Mouse (Mus musculus) erythroblast, embryonic 14.5 days (primary cell): ENCODE measurements around the gene Hoxd13. TPM values are rescaled to one million over a fixed set of nuclear protein-coding genes. Genes with fewer than 3 reads are reported as not detected.

ENCODE experiments used
- H3K27me3 ChIP-seq: 2 replicates; pipeline ENCODE4 v1.6.1; 2012; ENCODE audit warnings: inconsistent platforms; ENCODE audit not compliant: control insufficient read depth
- H3K36me3 ChIP-seq: 2 replicates; pipeline ENCODE4 v1.6.1; 2012; ENCODE audit warnings: mild to moderate bottlenecking, inconsistent platforms; ENCODE audit not compliant: control insufficient read depth
- H3K4me1 ChIP-seq: 2 replicates; pipeline ENCODE4 v1.6.1; 2012; ENCODE audit warnings: inconsistent platforms; ENCODE audit not compliant: control insufficient read depth
- H3K4me3 ChIP-seq: replicated peaks from 2 replicates; pipeline ENCODE3; 2012; ENCODE audit warnings: moderate library complexity, mild to moderate bottlenecking, inconsistent platforms
- H3K9me3 ChIP-seq: 2 replicates; pipeline ENCODE4 v1.6.1; 2012; ENCODE audit warnings: low read length, inconsistent platforms, mixed read lengths; ENCODE audit not compliant: control insufficient read depth
- GATA1 ChIP-seq: IDR thresholded peaks from 2 replicates; pipeline ENCODE4 v1.6.1; 2012; ENCODE audit warnings: low read length, inconsistent platforms, mixed read lengths
- TAL1 ChIP-seq: IDR thresholded peaks from 3 replicates; pipeline ENCODE4 v1.6.1; 2012; ENCODE audit warnings: low read length, inconsistent platforms, mixed read lengths
- polyA plus RNA-seq: library from polyadenylated mRNA; stranded (reverse); fragments of >175 nt; gene quantifications from 2 replicates; pipeline ENCODE4 v1.2.3, GENCODE M21; 2012

The Hoxd13 gene
- polyA plus RNA-seq, 1 experiment = not detected

GRCm38 (mm10) chr2:74660421-74661375 is 7.4 kb upstream of the Hoxd13 start:
- no peaks in the 10 kb centered on the region for H3K4me1 ChIP-seq
- no peak overlapping the region for H3K4me3 ChIP-seq
- no peaks in the 10 kb centered on the region for H3K36me3 ChIP-seq
- peaks cover 11% of the 10 kb centered on the region for H3K9me3 ChIP-seq
- peaks cover 100% of the 10 kb centered on the region for H3K27me3 ChIP-seq
- TF ChIP-seq GATA1 = no peak
- TF ChIP-seq TAL1 = no peak

DNA sequence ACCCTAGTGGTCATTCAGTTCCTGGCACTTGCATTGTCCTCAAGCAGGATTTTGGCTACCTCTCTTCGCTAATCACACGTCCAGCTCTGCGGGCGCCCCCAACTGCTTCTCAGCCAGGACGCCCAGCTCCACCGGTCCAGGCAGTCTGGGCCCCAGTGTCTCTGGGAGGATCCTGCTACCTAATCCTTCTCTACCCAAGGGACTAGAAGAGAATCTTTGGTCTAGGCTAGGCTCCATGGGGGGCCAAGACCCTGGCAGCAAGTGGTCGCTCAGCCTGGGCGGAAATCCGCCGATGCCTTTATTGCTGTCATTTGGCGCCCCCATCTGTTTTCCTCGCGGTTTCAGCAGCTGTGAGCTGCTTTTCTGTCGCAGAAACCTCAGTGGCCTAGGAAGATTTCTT is 6.4 kb upstream of the Hoxd13 start:
- peaks cover 100% of the 10 kb centered on the region for H3K27me3 ChIP-seq
- no peaks in the 10 kb centered on the region for H3K36me3 ChIP-seq
- peaks cover 6% of the 10 kb centered on the region; the same call in 1 of the 2 replicates for H3K9me3 ChIP-seq
- H3K4me3 ChIP-seq = no peak overlapping the region
- H3K4me1 ChIP-seq = no peaks in the 10 kb centered on the region
- TF ChIP-seq TAL1 (no peak), GATA1 (no peak)

- Histone ChIP-seq H3K36me3 (no peaks in the 10 kb centered on the region), H3K27me3 (peaks cover 99% of the 10 kb centered on the region), H3K4me3 (no peak overlapping the region), H3K9me3 (peaks cover 4% of the 10 kb centered on the region; the same call in 1 of the 2 replicates), H3K4me1 (no peaks in the 10 kb centered on the region)
- no peak for TF ChIP-seq TAL1
- no peak for TF ChIP-seq GATA1
These were observed 4.7 kb upstream of the Hoxd13 start for GRCm38 (mm10) chr2:74663291-74663925.

DNA sequence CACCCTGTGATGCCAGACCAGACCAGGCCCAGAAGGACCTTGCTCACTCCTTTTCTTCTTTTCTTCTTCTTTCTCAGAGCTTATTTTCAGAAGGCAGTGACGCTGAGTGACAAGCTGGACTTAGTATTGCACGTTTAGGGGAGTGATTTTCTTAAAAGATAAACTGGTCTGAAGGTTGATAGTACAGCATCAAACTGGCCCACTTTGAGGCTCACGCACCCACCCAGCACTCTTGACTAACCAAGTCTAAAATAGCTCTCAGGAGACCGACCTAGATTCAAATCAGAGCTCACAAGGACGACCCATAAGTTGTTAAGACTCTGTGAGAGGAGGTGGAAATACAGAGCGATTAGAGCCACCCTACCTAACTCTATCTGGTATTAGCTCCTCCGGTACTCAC is 1.7 kb upstream of the Hoxd13 start:
- Histone ChIP-seq H3K4me1 (no peaks in the 10 kb centered on the region), H3K27me3 (peaks cover 99% of the 10 kb centered on the region), H3K36me3 (no peaks in the 10 kb centered on the region), H3K4me3 (no peak overlapping the region), H3K9me3 (peaks cover 6% of the 10 kb centered on the region; the same call in 1 of the 2 replicates)
- TF ChIP-seq TAL1 (no peak), GATA1 (no peak)

GRCm38 (mm10) chr2:74667191-74667841 is 794 bp upstream of the Hoxd13 start:
- Histone ChIP-seq H3K27me3 (peaks cover 99% of the 10 kb centered on the region), H3K9me3 (peaks cover 6% of the 10 kb centered on the region; the same call in 1 of the 2 replicates), H3K4me1 (no peaks in the 10 kb centered on the region), H3K36me3 (no peaks in the 10 kb centered on the region), H3K4me3 (no peak overlapping the region)
- TF ChIP-seq GATA1 (no peak), TAL1 (no peak)

DNA sequence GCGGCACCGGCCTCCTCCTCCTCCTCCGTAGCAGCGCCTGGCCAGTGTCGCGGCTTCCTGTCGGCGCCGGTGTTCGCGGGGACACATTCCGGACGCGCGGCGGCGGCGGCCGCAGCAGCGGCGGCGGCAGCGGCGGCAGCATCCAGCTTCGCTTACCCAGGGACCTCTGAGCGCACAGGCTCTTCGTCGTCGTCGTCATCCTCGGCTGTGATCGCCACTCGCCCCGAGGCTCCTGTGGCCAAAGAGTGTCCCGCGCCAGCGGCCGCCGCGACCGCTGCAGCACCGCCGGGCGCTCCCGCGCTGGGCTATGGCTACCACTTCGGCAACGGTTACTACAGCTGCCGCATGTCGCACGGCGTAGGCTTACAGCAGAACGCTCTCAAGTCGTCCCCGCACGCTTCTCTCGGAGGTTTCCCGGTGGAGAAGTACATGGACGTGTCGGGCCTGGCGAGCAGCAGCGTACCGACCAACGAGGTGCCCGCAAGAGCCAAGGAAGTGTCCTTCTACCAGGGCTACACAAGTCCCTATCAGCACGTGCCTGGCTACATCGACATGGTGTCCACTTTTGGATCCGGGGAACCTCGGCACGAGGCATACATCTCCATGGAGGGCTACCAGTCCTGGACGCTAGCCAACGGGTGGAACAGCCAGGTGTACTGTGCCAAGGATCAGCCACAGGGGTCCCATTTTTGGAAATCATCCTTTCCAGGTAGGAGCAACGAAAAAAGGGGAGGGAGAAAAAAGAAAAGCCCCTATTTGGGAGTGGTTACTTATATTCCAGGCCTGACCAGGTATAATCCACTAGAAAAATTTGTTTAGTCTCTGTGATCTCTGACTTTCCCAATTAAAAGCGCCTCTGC is 490 bp downstream of the Hoxd13 start:
- Histone ChIP-seq H3K9me3 (peaks cover 6% of the 10 kb centered on the region; the same call in 1 of the 2 replicates), H3K4me3 (no peak overlapping the region), H3K4me1 (no peaks in the 10 kb centered on the region), H3K27me3 (peaks cover 99% of the 10 kb centered on the region), H3K36me3 (no peaks in the 10 kb centered on the region)
- TF ChIP-seq TAL1 (no peak), GATA1 (no peak)

DNA sequence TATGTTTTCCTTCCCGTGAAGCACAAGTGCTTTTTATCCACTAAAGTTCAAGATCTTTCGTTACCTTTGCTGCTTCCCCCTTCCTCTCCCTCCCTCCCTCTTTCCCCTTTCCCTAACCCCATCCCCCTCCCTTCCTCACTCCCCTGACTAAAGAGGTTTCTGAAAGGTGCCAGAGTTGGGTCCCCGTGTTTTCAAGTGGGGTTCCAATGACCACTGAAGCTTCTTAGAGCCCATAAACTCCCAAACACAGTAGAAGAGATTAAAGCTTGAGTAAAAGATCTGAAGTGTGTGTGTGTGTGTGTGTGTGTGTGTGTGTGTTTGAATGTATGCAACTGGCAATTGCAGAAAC is 1.1 kb downstream of the Hoxd13 start:
- H3K36me3 ChIP-seq = no peaks in the 10 kb centered on the region
- no peaks in the 10 kb centered on the region for H3K4me1 ChIP-seq
- H3K27me3 ChIP-seq = peaks cover 99% of the 10 kb centered on the region

GRCm38 (mm10) chr2:74669650-74670235 is 1.6 kb downstream of the Hoxd13 start:
- Histone ChIP-seq H3K36me3 (no peaks in the 10 kb centered on the region), H3K4me1 (no peaks in the 10 kb centered on the region), H3K9me3 (peaks cover 6% of the 10 kb centered on the region; the same call in 1 of the 2 replicates), H3K4me3 (no peak overlapping the region), H3K27me3 (peaks cover 99% of the 10 kb centered on the region)
- TF ChIP-seq TAL1 (no peak), GATA1 (no peak)

More for the DNA sequence above, 1.1 kb downstream of the Hoxd13 start:
- TF ChIP-seq GATA1 = no peak
- peaks cover 6% of the 10 kb centered on the region; the same call in 1 of the 2 replicates for H3K9me3 ChIP-seq
- H3K4me3 ChIP-seq = no peak overlapping the region
